Mouse (Mus musculus): ENCODE results near the gene Hist1h2bk. TPM values are rescaled to one million over a fixed set of nuclear protein-coding genes. Genes with fewer than 3 reads are reported as not detected.

Gene Hist1h2bk
- total and polyA plus RNA-seq, 3 experiments, result 5.7 to 2,495 TPM; not detected in 1

DNA sequence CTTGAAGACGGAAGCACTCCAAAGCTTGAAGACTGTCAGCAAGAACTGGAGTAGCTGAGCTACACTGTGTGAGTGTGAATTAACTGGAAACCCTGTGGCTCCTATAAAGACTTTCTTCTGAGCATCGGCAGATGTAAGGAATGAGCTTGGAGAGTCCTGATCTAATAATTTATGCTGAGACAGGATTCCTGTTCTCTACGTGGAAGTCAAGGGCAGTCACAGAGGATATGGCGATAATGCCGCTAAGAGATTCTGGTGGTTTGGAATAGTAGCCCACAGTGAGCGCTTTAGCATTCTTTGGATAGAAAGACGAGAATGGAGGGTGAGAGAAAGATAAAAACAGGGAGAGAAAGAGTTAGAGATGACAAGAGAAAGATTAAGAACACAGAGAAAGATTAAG lies 27.8 kb upstream of the Hist1h2bk start:
- Histone ChIP-seq H3K9me3 (replicated peaks; ENCODE audit: insufficient read depth, low read length) (no peaks in the 10 kb centered on the region), H3K4me1 (ENCODE audit: control insufficient read depth in 1 of 2, insufficient read depth in 2 of 2, low read length in 2 of 2) (peaks cover 0 to 4% of the 10 kb centered on the region in 2 experiments; a peak in 2 of 4 replicates), H3K9ac (ENCODE audit: control insufficient read depth, low read depth, low read length, poor library complexity, severe bottlenecking) (no peak overlapping the region), H3K27ac (ENCODE audit: control insufficient read depth, low read depth, low read length) (no peak overlapping the region), H3K36me3 (ENCODE audit: control insufficient read depth in 1 of 2, insufficient read depth in 2 of 2, low read length in 2 of 2) (peaks cover 0 to 3% of the 10 kb centered on the region in 2 experiments; a peak in 2 of 4 replicates), H3K4me3 (ENCODE audit: control insufficient read depth in 1 of 2, insufficient read depth in 1 of 2, low read depth in 2 of 2, low read length in 2 of 2) (no peak overlapping the region), H3K27me3 (ENCODE audit: control insufficient read depth in 1 of 2, insufficient read depth in 2 of 2, low read length in 2 of 2) (peaks cover 2 to 10% of the 10 kb centered on the region in 2 experiments; a peak in 3 of 4 replicates), H3K79me2 (ENCODE audit: control insufficient read depth, insufficient read depth, low read length, poor library complexity) (no peaks in the 10 kb centered on the region)
- no peak for DNase-seq (ENCODE audit: low read depth, low spot score)
- TF ChIP-seq UBTF (IDR thresholded peaks at IDR 0.05; ENCODE audit: borderline replicate concordance, insufficient read depth, low read depth, low read length), result no peak
- no peak for TF ChIP-seq NELFE (IDR thresholded peaks at IDR 0.05; ENCODE audit: low read depth, low read length)
- no peak for TF ChIP-seq SMC3 (IDR thresholded peaks at IDR 0.05; ENCODE audit: low read depth, low read length)
- no peak for TF ChIP-seq EP300 (IDR thresholded peaks at IDR 0.05; ENCODE audit: low read depth in 1 of 2, low read length in 2 of 2)
- no peak for TF ChIP-seq CHD1 (IDR thresholded peaks at IDR 0.05; ENCODE audit: low read depth, low read length)
- no peak for TF ChIP-seq POLR2A (IDR thresholded peaks at IDR 0.05; ENCODE audit: control insufficient read depth in 1 of 2, insufficient read depth in 1 of 2, low read depth in 1 of 2, low read length in 2 of 2, poor library complexity in 1 of 2)

DNA sequence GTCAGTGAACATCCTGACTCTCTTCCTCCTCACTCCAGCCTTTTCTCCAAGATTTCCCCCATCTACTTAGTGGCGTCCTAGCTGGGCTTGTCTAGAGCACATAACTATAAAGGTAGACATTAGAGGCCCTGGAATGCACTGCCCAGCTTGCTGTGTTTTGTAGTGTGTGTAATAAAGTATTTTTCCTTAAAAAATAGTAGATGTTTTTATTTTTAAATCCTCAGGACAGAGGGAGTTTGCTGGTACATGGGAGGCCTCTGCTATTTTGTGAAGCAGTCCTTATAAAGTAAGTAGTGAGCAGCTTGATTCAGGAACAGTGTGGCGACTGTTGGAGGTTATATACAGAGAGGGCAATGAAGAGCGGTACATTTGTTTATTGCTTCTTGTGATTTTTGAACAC lies 27.0 kb upstream of the Hist1h2bk start:
- peaks cover 2 to 10% of the 10 kb centered on the region in 2 experiments; a peak in 3 of 4 replicates for H3K27me3 ChIP-seq (ENCODE audit: control insufficient read depth in 1 of 2, insufficient read depth in 2 of 2, low read length in 2 of 2)

DNA sequence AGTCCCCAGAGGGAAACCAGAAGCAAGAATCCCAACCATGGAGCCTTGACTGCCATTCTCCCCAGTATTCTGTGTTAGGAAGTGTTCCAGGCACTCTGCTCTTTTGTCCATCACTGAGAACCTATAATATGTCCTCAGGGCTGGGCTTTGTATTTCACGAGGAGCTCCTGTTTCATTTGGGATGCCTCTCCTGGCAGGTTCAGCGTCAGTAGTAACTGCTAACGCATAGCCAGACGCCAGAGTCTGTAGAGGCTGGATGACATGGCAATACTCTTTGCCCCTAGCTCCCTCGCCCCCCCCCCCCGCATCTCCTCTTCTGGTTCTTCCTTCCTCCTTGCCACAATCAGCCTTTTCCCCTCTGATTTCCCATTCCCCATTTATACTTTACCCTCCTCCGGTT lies 26.0 kb upstream of the Hist1h2bk start, which contains the start of gene Prss16:
Gene Prss16, minus strand, starts transcription at position 101 of the 400 bp plus-strand sequence.
- no peaks in the 10 kb centered on the region; a peak in 1 of 4 replicates for H3K4me1 ChIP-seq (ENCODE audit: control insufficient read depth in 1 of 2, insufficient read depth in 2 of 2, low read length in 2 of 2)
- no peaks in the 10 kb centered on the region for H3K9me3 ChIP-seq (replicated peaks; ENCODE audit: insufficient read depth, low read length)
- H3K27ac ChIP-seq (ENCODE audit: control insufficient read depth, low read depth, low read length), result no peak within 1 kb of the TSS
- no peaks in the 10 kb centered on the region for H3K79me2 ChIP-seq (ENCODE audit: control insufficient read depth, insufficient read depth, low read length, poor library complexity)
- no peak within 1 kb of the TSS for H3K9ac ChIP-seq (ENCODE audit: control insufficient read depth, low read depth, low read length, poor library complexity, severe bottlenecking)
- no peak within 1 kb of the TSS for H3K4me3 ChIP-seq (ENCODE audit: control insufficient read depth in 1 of 2, insufficient read depth in 1 of 2, low read depth in 2 of 2, low read length in 2 of 2)
- DNase-seq (ENCODE audit: low read depth, low spot score), result no peak
- peaks cover 0 to 3% of the 10 kb centered on the region in 2 experiments; a peak in 2 of 4 replicates for H3K36me3 ChIP-seq (ENCODE audit: control insufficient read depth in 1 of 2, insufficient read depth in 2 of 2, low read length in 2 of 2)
- TF ChIP-seq ZMIZ1 (IDR thresholded peaks at IDR 0.05; ENCODE audit: low read depth, low read length), result no peak
- TF ChIP-seq MYC (IDR thresholded peaks at IDR 0.05; ENCODE audit: low read depth, low read length), result no peak
- no peak for TF ChIP-seq SIN3A (IDR thresholded peaks at IDR 0.05; ENCODE audit: low read length)
- TF ChIP-seq GATA1 (IDR thresholded peaks at IDR 0.05; ENCODE audit: low read depth, low read length), result no peak
- TF ChIP-seq UBTF (IDR thresholded peaks at IDR 0.05; ENCODE audit: borderline replicate concordance, insufficient read depth, low read depth, low read length), result no peak
- no peak for TF ChIP-seq POLR2AphosphoS2 (IDR thresholded peaks at IDR 0.05; ENCODE audit: low read length)
- no peak for TF ChIP-seq RCOR1 (IDR thresholded peaks at IDR 0.05; ENCODE audit: low read depth, low read length)
- TF ChIP-seq MAX (IDR thresholded peaks at IDR 0.05; ENCODE audit: low read length), result no peak
- no peak for TF ChIP-seq RAD21 (IDR thresholded peaks at IDR 0.05; ENCODE audit: low read depth, low read length)
- TF ChIP-seq ZNF384 (IDR thresholded peaks at IDR 0.05; ENCODE audit: low read depth, low read length), result no peak
- TF ChIP-seq POLR2AphosphoS5 (IDR thresholded peaks at IDR 0.05; ENCODE audit: borderline replicate concordance, low read depth, low read length), result no peak
- TF ChIP-seq KAT2A (conservative IDR thresholded peaks at IDR 0.05; ENCODE audit: low read depth, low read length), result no peak
- TF ChIP-seq MXI1 (IDR thresholded peaks at IDR 0.05; ENCODE audit: low read depth, low read length), result no peak
- H3K27me3 ChIP-seq (ENCODE audit: control insufficient read depth in 1 of 2, insufficient read depth in 2 of 2, low read length in 2 of 2), result peaks cover 2 to 10% of the 10 kb centered on the region in 2 experiments; a peak in 3 of 4 replicates

More for the DNA sequence above, 27.0 kb upstream of the Hist1h2bk start:
- Histone ChIP-seq H3K4me1 (ENCODE audit: control insufficient read depth in 1 of 2, insufficient read depth in 2 of 2, low read length in 2 of 2) (no peaks in the 10 kb centered on the region; a peak in 1 of 4 replicates), H3K4me3 (ENCODE audit: control insufficient read depth in 1 of 2, insufficient read depth in 1 of 2, low read depth in 2 of 2, low read length in 2 of 2) (no peak overlapping the region), H3K9ac (ENCODE audit: control insufficient read depth, low read depth, low read length, poor library complexity, severe bottlenecking) (no peak overlapping the region), H3K27ac (ENCODE audit: control insufficient read depth, low read depth, low read length) (no peak overlapping the region), H3K9me3 (replicated peaks; ENCODE audit: insufficient read depth, low read length) (no peaks in the 10 kb centered on the region), H3K36me3 (ENCODE audit: control insufficient read depth in 1 of 2, insufficient read depth in 2 of 2, low read length in 2 of 2) (peaks cover 0 to 3% of the 10 kb centered on the region in 2 experiments; a peak in 2 of 4 replicates), H3K79me2 (ENCODE audit: control insufficient read depth, insufficient read depth, low read length, poor library complexity) (no peaks in the 10 kb centered on the region)
- TF ChIP-seq POLR2A (IDR thresholded peaks at IDR 0.05; ENCODE audit: control insufficient read depth in 1 of 2, insufficient read depth in 1 of 2, low read depth in 1 of 2, low read length in 2 of 2, poor library complexity in 1 of 2) (no peak), ZC3H11A (IDR thresholded peaks at IDR 0.05; ENCODE audit: low read depth, low read length) (no peak), TCF12 (IDR thresholded peaks at IDR 0.05; ENCODE audit: low read depth, low read length) (no peak), SMC3 (IDR thresholded peaks at IDR 0.05; ENCODE audit: low read depth, low read length) (no peak), CTCF (IDR thresholded peaks at IDR 0.05 in 2 of 3, conservative IDR thresholded peaks at IDR 0.05 in 1 of 3; ENCODE audit: control insufficient read depth in 1 of 3, insufficient read depth in 1 of 3, low read depth in 2 of 3, low read length in 3 of 3, poor library complexity in 1 of 3, severe bottlenecking in 1 of 3) (no peak), MEF2A (IDR thresholded peaks at IDR 0.05; ENCODE audit: extremely low read depth, insufficient replicate concordance, low read depth, low read length, poor library complexity, severe bottlenecking) (no peak), MAFK (IDR thresholded peaks at IDR 0.05; ENCODE audit: borderline replicate concordance, low read depth, low read length) (no peak), JUND (IDR thresholded peaks at IDR 0.05; ENCODE audit: low read depth, low read length) (no peak), KAT2A (conservative IDR thresholded peaks at IDR 0.05; ENCODE audit: low read depth, low read length) (no peak), ZKSCAN1 (IDR thresholded peaks at IDR 0.05; ENCODE audit: low read depth, low read length) (no peak), GATA1 (IDR thresholded peaks at IDR 0.05; ENCODE audit: low read depth, low read length) (no peak)
- DNase-seq (ENCODE audit: low read depth, low spot score), result no peak

All from MEL (cell line).